Mouse (Mus musculus): ENCODE data around the gene Zfr.
"Not testable (repeated sequence)": the region's sequence is repeated elsewhere in the genome, so short reads cannot be mapped to it uniquely, and the experiment has no call there.

Zfr gene

DNA sequence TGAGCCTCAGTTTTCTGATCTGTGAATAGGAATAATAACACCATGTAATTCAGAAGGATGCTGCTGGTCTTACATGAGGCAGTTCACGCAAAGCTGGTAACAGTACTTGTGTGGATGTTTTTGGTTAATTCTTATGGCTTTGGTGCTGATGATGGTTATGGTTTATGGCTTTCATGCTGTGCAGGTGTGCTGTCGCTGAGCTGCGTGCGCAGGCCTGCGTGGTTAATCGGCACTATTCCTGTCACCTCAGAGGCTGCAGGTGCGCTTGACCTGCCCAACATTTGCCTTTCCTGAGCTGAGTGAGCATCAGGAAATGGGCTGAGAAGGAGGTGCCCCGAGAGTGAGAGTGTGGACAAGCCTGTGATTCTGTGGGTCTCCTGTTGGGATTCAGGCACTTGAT, 98.5 kb downstream of the Zfr start:
- DNase-seq (ENCODE audit: low spot score): no peak

DNA sequence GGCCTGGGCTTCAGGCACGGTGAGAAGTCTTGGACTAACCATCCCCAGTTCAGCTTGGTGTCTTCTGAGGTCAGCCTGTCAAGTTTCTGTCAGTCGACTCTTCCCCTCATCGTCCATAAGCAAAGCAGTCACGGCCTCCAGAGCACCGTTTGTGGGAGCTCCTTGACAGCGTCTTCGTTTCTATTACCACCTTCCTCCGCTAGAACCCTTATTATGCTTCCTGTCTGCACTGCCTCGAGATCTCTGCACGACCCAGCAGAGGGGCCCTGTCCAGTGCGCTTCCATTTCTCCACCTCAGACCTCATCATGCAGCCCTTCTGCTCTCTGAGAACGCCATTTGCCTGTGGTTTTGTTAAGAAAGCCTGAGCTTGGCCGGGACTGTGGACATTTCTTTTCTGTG, 99.2 kb downstream of the Zfr start:
- no peak for DNase-seq (ENCODE audit: low spot score)

GRCm38 (mm10) chr15:12217332-12217731, 99.7 kb downstream of the Zfr start:
- not testable (repeated sequence) for DNase-seq (ENCODE audit: low spot score)

DNA sequence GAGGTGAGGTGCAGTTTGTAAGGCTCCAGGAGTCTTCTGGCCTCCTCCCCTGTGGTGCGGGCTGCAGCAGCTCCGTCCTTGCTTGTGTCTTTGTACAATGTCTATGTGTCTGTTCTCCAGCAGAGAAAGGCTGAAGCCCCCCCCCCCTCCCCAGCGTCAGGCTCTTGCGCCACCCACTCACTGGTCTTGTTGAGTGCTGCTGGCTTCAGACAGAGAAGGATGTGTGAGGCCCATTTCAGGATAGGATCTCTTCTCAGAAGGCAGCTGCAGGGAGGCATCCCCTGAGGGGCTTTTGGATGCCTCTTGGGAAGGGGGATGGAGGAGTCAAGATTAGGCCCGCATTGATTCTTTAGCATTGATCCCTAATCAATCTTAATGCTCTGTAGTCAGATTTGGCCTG, 100.2 kb downstream of the Zfr start:
- DNase-seq (ENCODE audit: low spot score): no peak

GRCm38 (mm10) chr15:12218583-12219382, 101.2 kb downstream of the Zfr start:
- no peak for DNase-seq (ENCODE audit: low spot score)

- DNase-seq (ENCODE audit: low spot score): no peak
These were observed 103.5 kb downstream of the Zfr start for GRCm38 (mm10) chr15:12221131-12221530.

GRCm38 (mm10) chr15:12222564-12223302, 105.1 kb downstream of the Zfr start:
- DNase-seq (ENCODE audit: low spot score): no peak

GRCm38 (mm10) chr15:12223393-12223792, 105.8 kb downstream of the Zfr start:
- DNase-seq (ENCODE audit: low spot score): no peak

GRCm38 (mm10) chr15:12224239-12224638, 106.6 kb downstream of the Zfr start:
- DNase-seq (ENCODE audit: low spot score): no peak

GRCm38 (mm10) chr15:12225062-12225461, 107.4 kb downstream of the Zfr start:
- no peak for DNase-seq (ENCODE audit: low spot score)

DNA sequence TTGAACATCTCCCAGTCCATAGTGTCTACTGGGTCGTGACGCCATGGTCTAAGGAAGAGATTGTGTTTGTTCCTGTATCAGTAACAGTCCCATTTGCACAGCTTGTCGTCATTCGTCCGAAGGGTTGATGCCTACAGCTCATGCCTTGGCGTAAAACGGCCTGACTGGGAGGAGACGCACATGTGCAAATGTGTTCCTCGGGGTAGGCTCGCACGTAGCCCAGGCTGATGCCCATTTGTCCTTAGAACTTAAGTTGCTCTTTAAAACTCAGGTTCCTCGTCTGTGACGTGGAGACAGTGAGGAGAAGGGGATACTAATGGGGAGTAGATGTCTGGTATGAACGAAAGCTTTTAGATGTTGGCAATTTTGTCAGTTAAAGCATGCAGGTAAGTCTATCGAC, 109.3 kb downstream of the Zfr start:
- no peak for DNase-seq (ENCODE audit: low spot score)

DNA sequence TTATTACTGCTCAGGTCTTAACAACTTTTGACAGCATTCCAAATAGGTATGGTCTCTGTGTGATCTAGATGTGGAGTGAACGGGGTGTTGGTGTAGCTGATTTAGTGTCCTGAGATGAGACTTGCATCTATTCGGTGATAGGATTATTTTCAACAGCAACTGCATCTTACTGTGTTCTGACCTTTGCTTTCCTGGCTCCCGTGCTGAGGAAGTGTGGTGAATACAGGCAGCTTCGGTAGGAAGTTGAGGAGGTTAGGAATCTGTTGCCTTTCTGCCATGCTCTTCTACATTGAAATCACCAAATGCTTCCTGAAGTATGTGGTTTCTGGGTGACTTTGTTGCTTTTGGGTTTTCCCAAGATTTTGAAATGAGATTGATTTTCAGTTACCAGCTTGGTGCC, 109.7 kb downstream of the Zfr start:
- DNase-seq (ENCODE audit: low spot score): no peak

DNA sequence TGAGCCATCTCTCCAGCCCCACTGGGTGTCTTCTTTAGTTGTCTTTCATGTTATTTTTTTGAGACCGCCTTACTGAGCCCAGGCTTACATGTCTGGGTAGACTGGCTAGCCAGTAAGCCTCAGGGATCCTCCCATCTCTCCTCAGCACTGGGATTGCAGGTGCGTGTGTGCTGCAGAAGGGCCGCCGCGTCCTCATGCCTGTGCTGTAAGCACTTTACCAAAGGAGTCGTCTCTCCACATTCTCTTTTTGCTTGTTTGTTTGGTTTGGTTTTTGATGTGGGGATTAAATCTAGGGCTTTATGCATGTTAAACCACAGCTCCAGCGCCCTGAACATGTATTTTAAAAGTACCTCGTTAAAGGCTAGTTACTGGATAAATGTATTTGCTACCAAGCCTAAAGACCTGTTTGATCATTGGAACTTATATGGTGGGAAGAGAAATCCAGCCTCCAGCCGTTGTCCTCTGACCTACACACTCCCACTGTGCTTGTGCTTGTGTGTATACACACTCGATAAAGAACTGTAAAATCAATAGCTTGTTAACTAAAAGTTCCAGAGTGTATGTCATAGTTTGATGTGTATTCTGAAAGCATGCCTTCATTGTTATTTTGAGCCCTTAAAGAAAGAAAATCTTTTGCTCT, 112.1 kb downstream of the Zfr start:
- DNase-seq (ENCODE audit: low spot score): no peak

GRCm38 (mm10) chr15:12230243-12230935, 112.8 kb downstream of the Zfr start:
- DNase-seq (ENCODE audit: low spot score): no peak

DNA sequence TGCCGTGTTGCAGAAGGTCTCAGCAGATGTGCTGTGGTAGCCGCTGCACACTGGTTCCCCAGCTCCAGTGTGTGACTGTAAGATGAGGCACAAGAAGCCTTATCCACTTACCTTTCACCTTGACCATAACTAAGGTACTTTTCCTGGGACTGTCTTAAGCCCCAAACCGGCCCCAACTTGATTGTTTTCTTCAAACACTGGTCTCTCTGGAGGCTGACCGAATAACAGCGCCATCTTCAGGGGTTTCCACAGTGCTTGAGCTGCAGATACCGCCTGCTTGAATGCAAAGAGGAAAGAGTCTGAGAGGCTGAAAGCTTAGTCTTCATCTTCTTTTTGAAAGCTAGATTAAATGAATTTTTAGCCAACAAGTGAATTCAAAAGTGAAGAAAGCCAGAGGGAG, 113.8 kb downstream of the Zfr start:
- DNase-seq (ENCODE audit: low spot score): no peak

DNA sequence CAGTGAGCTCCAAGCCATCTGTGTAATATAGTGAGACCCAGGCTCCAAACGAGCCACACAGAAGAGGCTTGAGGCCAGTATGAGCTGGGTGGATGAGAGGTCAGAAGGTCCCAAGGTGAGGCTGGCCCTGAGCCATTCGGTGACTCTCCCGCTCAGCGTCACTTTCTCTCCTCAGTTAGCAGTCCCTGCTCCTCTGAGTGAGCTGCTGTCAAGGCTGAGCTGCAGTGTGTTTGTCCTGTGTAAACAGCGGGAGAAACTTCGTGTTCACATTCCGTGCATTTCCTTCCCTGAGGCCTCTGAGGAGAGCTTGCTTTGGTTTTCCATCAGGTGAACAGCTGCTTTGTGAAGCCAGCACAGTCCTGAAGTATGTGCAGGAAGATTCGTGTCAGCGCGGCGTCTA, 114.8 kb downstream of the Zfr start:
- DNase-seq (ENCODE audit: low spot score): no peak

DNA sequence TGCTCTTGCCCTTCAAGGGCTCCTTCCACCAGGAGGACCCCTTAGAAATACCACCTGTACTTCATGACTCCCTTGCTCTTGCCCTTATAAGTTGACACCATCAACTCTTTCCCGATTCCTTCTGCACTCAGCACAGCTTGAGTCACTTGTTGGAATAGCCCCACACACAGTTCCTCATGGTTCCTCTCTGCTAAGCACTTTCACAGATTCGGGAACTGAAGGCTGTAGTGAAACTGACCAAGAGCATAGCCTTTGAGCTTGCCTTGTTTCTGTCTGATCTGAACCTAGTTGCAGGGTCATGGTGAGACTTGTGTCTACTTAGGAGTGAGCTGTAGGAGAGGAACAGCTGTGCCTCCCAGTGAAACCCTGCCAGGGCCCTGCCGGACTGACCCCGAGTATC, 115.4 kb downstream of the Zfr start:
- DNase-seq (ENCODE audit: low spot score): no peak
